Mouse (Mus musculus): ENCODE results near the gene Steap3. TPM values are rescaled to one million over a fixed set of nuclear protein-coding genes. Genes with fewer than 3 reads are reported as not detected.

Gene Steap3
- polyA plus RNA-seq, 1 experiment from 2014 or later, result 2.8 TPM

- Histone ChIP-seq H3K4me1 (replicated peaks; ENCODE audit: control insufficient read depth, insufficient read depth, low read length) (no peaks in the 10 kb centered on the region), H3K4me2 (ENCODE audit: low read length) (no peak overlapping the region), H3K9me3 (ENCODE audit: control insufficient read depth, low read length) (no peaks in the 10 kb centered on the region), H3K36me3 (ENCODE audit: control insufficient read depth, insufficient read depth) (no peaks in the 10 kb centered on the region), H3K4me3 (replicated peaks; ENCODE audit: low read length) (no peak overlapping the region), H3K9ac (replicated peaks; ENCODE audit: low read depth, low read length) (no peak overlapping the region), H3K27ac (ENCODE audit: low read length) (no peak overlapping the region), H3K27me3 (replicated peaks; ENCODE audit: control insufficient read depth, insufficient read depth, low read length) (no peaks in the 10 kb centered on the region)
- ATAC-seq, result no peak
- 73% methylated on average over 8 of the region's 8 CpGs for WGBS
Measured at GRCm38 (mm10) chr1:120258245-120258644, 14.3 kb downstream of the Steap3 start.

- Histone ChIP-seq H3K9me3 (ENCODE audit: control insufficient read depth, low read length) (no peaks in the 10 kb centered on the region), H3K4me2 (ENCODE audit: low read length) (no peak overlapping the region), H3K27me3 (replicated peaks; ENCODE audit: control insufficient read depth, insufficient read depth, low read length) (no peaks in the 10 kb centered on the region), H3K4me1 (replicated peaks; ENCODE audit: control insufficient read depth, insufficient read depth, low read length) (no peaks in the 10 kb centered on the region), H3K27ac (ENCODE audit: low read length) (no peak overlapping the region), H3K4me3 (replicated peaks; ENCODE audit: low read length) (no peak overlapping the region), H3K9ac (replicated peaks; ENCODE audit: low read depth, low read length) (no peak overlapping the region), H3K36me3 (ENCODE audit: control insufficient read depth, insufficient read depth) (no peaks in the 10 kb centered on the region)
- 82% methylated on average over 6 of the region's 6 CpGs for whole genome bisulfite sequencing
- ATAC-seq, result no peak
Measured at GRCm38 (mm10) chr1:120253751-120254150, 18.8 kb downstream of the Steap3 start.

- Histone ChIP-seq H3K9me3 (ENCODE audit: control insufficient read depth, low read length) (no peaks in the 10 kb centered on the region), H3K4me2 (ENCODE audit: low read length) (no peak overlapping the region), H3K36me3 (ENCODE audit: control insufficient read depth, insufficient read depth) (no peaks in the 10 kb centered on the region), H3K27me3 (replicated peaks; ENCODE audit: control insufficient read depth, insufficient read depth, low read length) (no peaks in the 10 kb centered on the region), H3K27ac (ENCODE audit: low read length) (no peak overlapping the region), H3K4me1 (replicated peaks; ENCODE audit: control insufficient read depth, insufficient read depth, low read length) (no peaks in the 10 kb centered on the region), H3K4me3 (replicated peaks; ENCODE audit: low read length) (no peak overlapping the region), H3K9ac (replicated peaks; ENCODE audit: low read depth, low read length) (no peak overlapping the region)
- WGBS, result 87% methylated on average over 7 of the region's 7 CpGs
- no peak for ATAC-seq
Measured at GRCm38 (mm10) chr1:120252519-120253160, 19.9 kb downstream of the Steap3 start.

- no peaks in the 10 kb centered on the region for H3K36me3 ChIP-seq (ENCODE audit: control insufficient read depth, insufficient read depth)
- no peak for ATAC-seq
- H3K4me2 ChIP-seq (ENCODE audit: low read length), result no peak overlapping the region
- no peak overlapping the region for H3K4me3 ChIP-seq (replicated peaks; ENCODE audit: low read length)
- no peak overlapping the region for H3K27ac ChIP-seq (ENCODE audit: low read length)
- no peaks in the 10 kb centered on the region for H3K27me3 ChIP-seq (replicated peaks; ENCODE audit: control insufficient read depth, insufficient read depth, low read length)
- no peak overlapping the region for H3K9ac ChIP-seq (replicated peaks; ENCODE audit: low read depth, low read length)
- no peaks in the 10 kb centered on the region for H3K9me3 ChIP-seq (ENCODE audit: control insufficient read depth, low read length)
- 95% methylated on average over 1 of the region's 1 CpGs for WGBS
- no peaks in the 10 kb centered on the region for H3K4me1 ChIP-seq (replicated peaks; ENCODE audit: control insufficient read depth, insufficient read depth, low read length)
Measured at GRCm38 (mm10) chr1:120251193-120251592, 21.3 kb downstream of the Steap3 start.

- Histone ChIP-seq H3K27ac (ENCODE audit: low read length) (no peak overlapping the region), H3K27me3 (replicated peaks; ENCODE audit: control insufficient read depth, insufficient read depth, low read length) (no peaks in the 10 kb centered on the region), H3K4me1 (replicated peaks; ENCODE audit: control insufficient read depth, insufficient read depth, low read length) (0 out of 2 replicates have a peak, but pooled peaks cover under 1% of the 10 kb centered on the region), H3K4me3 (replicated peaks; ENCODE audit: low read length) (no peak overlapping the region), H3K36me3 (ENCODE audit: control insufficient read depth, insufficient read depth) (no peaks in the 10 kb centered on the region), H3K4me2 (ENCODE audit: low read length) (no peak overlapping the region), H3K9me3 (ENCODE audit: control insufficient read depth, low read length) (no peaks in the 10 kb centered on the region), H3K9ac (replicated peaks; ENCODE audit: low read depth, low read length) (no peak overlapping the region)
- 75% methylated on average over 3 of the region's 3 CpGs for WGBS
- ATAC-seq, result no peak
Measured at GRCm38 (mm10) chr1:120250586-120250985, 21.9 kb downstream of the Steap3 start.

- no peak overlapping the region for H3K4me3 ChIP-seq (replicated peaks; ENCODE audit: low read length)
- H3K9ac ChIP-seq (replicated peaks; ENCODE audit: low read depth, low read length), result no peak overlapping the region
- H3K27me3 ChIP-seq (replicated peaks; ENCODE audit: control insufficient read depth, insufficient read depth, low read length), result no peaks in the 10 kb centered on the region
- 94% methylated on average over 5 of the region's 5 CpGs for WGBS
- 0 out of 2 replicates have a peak, but pooled peaks cover 2% of the 10 kb centered on the region for H3K4me1 ChIP-seq (replicated peaks; ENCODE audit: control insufficient read depth, insufficient read depth, low read length)
- H3K9me3 ChIP-seq (ENCODE audit: control insufficient read depth, low read length), result no peaks in the 10 kb centered on the region
- no peak overlapping the region for H3K4me2 ChIP-seq (ENCODE audit: low read length)
- H3K36me3 ChIP-seq (ENCODE audit: control insufficient read depth, insufficient read depth), result no peaks in the 10 kb centered on the region
- no peak overlapping the region for H3K27ac ChIP-seq (ENCODE audit: low read length)
- ATAC-seq, result no peak
Measured at GRCm38 (mm10) chr1:120249842-120250241, 22.7 kb downstream of the Steap3 start.

GRCm38 (mm10) chr1:120248156-120248555 lies 24.3 kb downstream of the Steap3 start:
- Histone ChIP-seq H3K9me3 (ENCODE audit: control insufficient read depth, low read length) (no peaks in the 10 kb centered on the region), H3K4me3 (replicated peaks; ENCODE audit: low read length) (no peak overlapping the region), H3K27ac (ENCODE audit: low read length) (no peak overlapping the region), H3K27me3 (replicated peaks; ENCODE audit: control insufficient read depth, insufficient read depth, low read length) (no peaks in the 10 kb centered on the region), H3K36me3 (ENCODE audit: control insufficient read depth, insufficient read depth) (no peaks in the 10 kb centered on the region), H3K4me2 (ENCODE audit: low read length) (no peak overlapping the region), H3K9ac (replicated peaks; ENCODE audit: low read depth, low read length) (no peak overlapping the region), H3K4me1 (replicated peaks; ENCODE audit: control insufficient read depth, insufficient read depth, low read length) (0 out of 2 replicates have a peak, but pooled peaks cover 2% of the 10 kb centered on the region)
- 79% methylated on average over 5 of the region's 5 CpGs for WGBS
- no peak for ATAC-seq

- no peak overlapping the region for H3K27ac ChIP-seq (ENCODE audit: low read length)
- WGBS, result 73% methylated on average over 3 of the region's 3 CpGs
- no peak for ATAC-seq
Measured at GRCm38 (mm10) chr1:120247351-120247750, 25.2 kb downstream of the Steap3 start.

GRCm38 (mm10) chr1:120246946-120247345 lies 25.6 kb downstream of the Steap3 start:
- Histone ChIP-seq H3K9ac (replicated peaks; ENCODE audit: low read depth, low read length) (no peak overlapping the region), H3K9me3 (ENCODE audit: control insufficient read depth, low read length) (no peaks in the 10 kb centered on the region), H3K4me2 (ENCODE audit: low read length) (no peak overlapping the region), H3K4me3 (replicated peaks; ENCODE audit: low read length) (no peak overlapping the region), H3K27ac (ENCODE audit: low read length) (no peak overlapping the region), H3K4me1 (replicated peaks; ENCODE audit: control insufficient read depth, insufficient read depth, low read length) (0 out of 2 replicates have a peak, but pooled peaks cover 2% of the 10 kb centered on the region), H3K36me3 (ENCODE audit: control insufficient read depth, insufficient read depth) (no peaks in the 10 kb centered on the region), H3K27me3 (replicated peaks; ENCODE audit: control insufficient read depth, insufficient read depth, low read length) (no peaks in the 10 kb centered on the region)
- ATAC-seq, result no peak
- 95% methylated on average over 8 of the region's 8 CpGs for WGBS

More at GRCm38 (mm10) chr1:120247351-120247750, 25.2 kb downstream of the Steap3 start:
- no peaks in the 10 kb centered on the region for H3K27me3 ChIP-seq (replicated peaks; ENCODE audit: control insufficient read depth, insufficient read depth, low read length)
- H3K9ac ChIP-seq (replicated peaks; ENCODE audit: low read depth, low read length), result no peak overlapping the region
- H3K4me3 ChIP-seq (replicated peaks; ENCODE audit: low read length), result no peak overlapping the region
- H3K9me3 ChIP-seq (ENCODE audit: control insufficient read depth, low read length), result no peaks in the 10 kb centered on the region
- 0 out of 2 replicates have a peak, but pooled peaks cover 2% of the 10 kb centered on the region for H3K4me1 ChIP-seq (replicated peaks; ENCODE audit: control insufficient read depth, insufficient read depth, low read length)
- no peak overlapping the region for H3K4me2 ChIP-seq (ENCODE audit: low read length)
- H3K36me3 ChIP-seq (ENCODE audit: control insufficient read depth, insufficient read depth), result no peaks in the 10 kb centered on the region
